Mouse (Mus musculus) C2C12 (cell line): ENCODE measurements at regions not wholly inside any gene's neighbourhood (a gene's known extent, or its start where the extent isn't known, plus 50 kb on each side); places are given as distances from the start of the nearest gene placed in this dataset.

Experiments
- H3K27me3 ChIP-seq: one replicate; pipeline ENCODE4 v1.6.1; 2011; ENCODE audit not compliant: control insufficient read depth, insufficient read depth, insufficient read length
- H3K36me3 ChIP-seq: one replicate; pipeline ENCODE4 v1.6.1; 2011; ENCODE audit not compliant: control insufficient read depth, insufficient read depth
- H3K4me3 ChIP-seq: one replicate; pipeline ENCODE4 v1.5.1; 2011; ENCODE audit warnings: mild to moderate bottlenecking, control low read depth; ENCODE audit not compliant: poor library complexity, insufficient read depth, severe bottlenecking
- H3K79me2 ChIP-seq: one replicate; pipeline ENCODE4 v1.6.1; 2011; ENCODE audit not compliant: control insufficient read depth, insufficient read depth
- H3K79me3 ChIP-seq: one replicate; pipeline ENCODE4 v1.6.1; 2011; ENCODE audit warnings: low read depth, control low read depth
- H3ac ChIP-seq: one replicate; pipeline ENCODE3; 2011; ENCODE audit warnings: low read depth; ENCODE audit not compliant: control insufficient read depth, insufficient read length
- CEBPB ChIP-seq: IDR thresholded peaks from one replicate; pipeline ENCODE4 v1.6.1; 2011; ENCODE audit warnings: low read depth, mild to moderate bottlenecking, control low read depth, moderate library complexity
- CTCF ChIP-seq: IDR thresholded peaks from one replicate; pipeline ENCODE4 v1.5.1; 2011; ENCODE audit not compliant: control insufficient read depth, insufficient read depth, insufficient read length
- FOSL1 ChIP-seq: IDR thresholded peaks from one replicate; pipeline ENCODE4 v1.8.0; 2011; ENCODE audit warnings: mild to moderate bottlenecking, low read length; ENCODE audit not compliant: poor library complexity, insufficient read depth, severe bottlenecking
- MAX ChIP-seq: IDR thresholded peaks from one replicate; pipeline ENCODE4 v1.6.1; 2011; ENCODE audit warnings: mild to moderate bottlenecking, control low read depth
- MYOD1 ChIP-seq: IDR thresholded peaks from one replicate; pipeline ENCODE4 v1.6.1; 2011; ENCODE audit warnings: low read depth; ENCODE audit not compliant: control insufficient read depth, insufficient read length
- MYOG ChIP-seq: IDR thresholded peaks from one replicate; pipeline ENCODE4 v1.6.1; 2011; ENCODE audit not compliant: control insufficient read depth, insufficient read length; ENCODE audit errors: extremely low read depth
- USF1 ChIP-seq: IDR thresholded peaks from one replicate; pipeline ENCODE4 v1.6.1; 2011; ENCODE audit warnings: low read depth, mild to moderate bottlenecking, control low read depth, moderate library complexity

DNA sequence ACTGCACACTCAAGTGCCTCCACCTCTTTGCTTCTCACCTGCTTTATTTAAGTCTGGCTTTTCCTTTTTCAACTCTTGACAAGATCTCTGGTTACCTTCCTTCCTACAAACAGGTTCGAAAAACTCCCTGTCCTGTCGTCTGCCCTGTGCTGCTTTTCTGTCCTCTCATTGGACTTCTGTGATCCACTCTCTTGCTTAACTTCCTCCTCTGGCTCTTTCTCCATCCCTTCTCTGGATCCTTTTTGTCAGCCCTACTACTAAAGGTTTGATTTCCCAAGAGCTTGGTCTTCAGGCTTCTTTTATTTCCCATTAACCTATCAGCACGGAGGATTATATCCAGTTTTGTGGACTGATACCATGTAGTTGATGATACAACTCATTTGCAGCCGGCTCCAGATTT, 149.8 kb downstream of the Satb1 start:
- H3K79me2 ChIP-seq, result no peaks in the 10 kb centered on the region
- H3K27me3 ChIP-seq, result no peaks in the 10 kb centered on the region
- TF ChIP-seq CEBPB (no peak), MAX (no peak)
- H3ac ChIP-seq, result no peak overlapping the region
- H3K36me3 ChIP-seq, result no peaks in the 10 kb centered on the region
- H3K4me3 ChIP-seq, result no peak overlapping the region
- no peaks in the 10 kb centered on the region for H3K79me3 ChIP-seq

DNA sequence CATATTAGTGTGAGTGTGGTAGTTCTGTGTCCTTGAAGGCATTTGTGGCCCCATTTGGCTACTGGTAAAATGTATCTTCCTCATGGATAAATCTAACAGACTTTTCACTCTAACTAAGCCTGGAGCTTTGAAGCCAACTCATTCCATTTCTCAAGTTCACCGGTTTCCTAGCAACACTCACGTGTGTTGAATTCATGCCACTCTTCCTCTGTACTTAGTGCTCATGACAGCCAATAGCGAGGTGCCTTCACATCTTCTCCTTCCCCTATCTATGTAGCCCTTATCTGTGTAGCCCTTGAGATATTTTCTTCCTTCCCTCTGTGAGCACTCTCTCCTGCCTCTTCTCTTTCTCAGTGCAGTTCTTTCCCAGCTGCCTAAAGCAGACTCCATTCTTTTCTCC, 150.7 kb downstream of the Satb1 start:
- no peak overlapping the region for H3ac ChIP-seq
- H3K27me3 ChIP-seq, result no peaks in the 10 kb centered on the region
- H3K79me3 ChIP-seq, result no peaks in the 10 kb centered on the region
- H3K4me3 ChIP-seq, result no peak overlapping the region
- no peaks in the 10 kb centered on the region for H3K36me3 ChIP-seq
- TF ChIP-seq MYOD1, result no peak
- H3K79me2 ChIP-seq, result no peaks in the 10 kb centered on the region

DNA sequence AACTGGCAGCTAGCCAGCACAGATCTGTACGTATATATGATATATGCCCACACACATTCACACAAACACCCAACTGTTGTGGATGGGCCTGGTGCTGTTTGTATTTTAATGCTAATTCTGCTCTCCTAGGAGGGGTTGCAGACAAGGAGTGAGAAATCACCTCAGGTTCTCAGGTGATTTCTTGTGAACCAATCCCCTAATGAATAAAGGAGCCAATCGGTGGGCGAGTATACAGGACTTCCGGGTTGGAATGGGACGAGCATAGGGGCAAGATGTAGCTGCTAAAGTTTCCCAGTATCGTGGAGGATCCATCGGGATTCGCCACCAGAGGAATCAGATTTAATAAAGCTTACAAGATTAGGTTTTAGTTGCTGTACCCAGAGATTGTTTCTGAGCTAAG, 155.6 kb downstream of the Satb1 start:
- Histone ChIP-seq H3K79me2 (no peaks in the 10 kb centered on the region), H3K4me3 (no peak overlapping the region), H3K79me3 (no peaks in the 10 kb centered on the region), H3ac (no peak overlapping the region), H3K27me3 (no peaks in the 10 kb centered on the region), H3K36me3 (no peaks in the 10 kb centered on the region)
- TF ChIP-seq MYOD1 (no peak), CTCF (no peak), CEBPB (no peak), USF1 (no peak), FOSL1 (no peak), MAX (no peak), MYOG (no peak)

DNA sequence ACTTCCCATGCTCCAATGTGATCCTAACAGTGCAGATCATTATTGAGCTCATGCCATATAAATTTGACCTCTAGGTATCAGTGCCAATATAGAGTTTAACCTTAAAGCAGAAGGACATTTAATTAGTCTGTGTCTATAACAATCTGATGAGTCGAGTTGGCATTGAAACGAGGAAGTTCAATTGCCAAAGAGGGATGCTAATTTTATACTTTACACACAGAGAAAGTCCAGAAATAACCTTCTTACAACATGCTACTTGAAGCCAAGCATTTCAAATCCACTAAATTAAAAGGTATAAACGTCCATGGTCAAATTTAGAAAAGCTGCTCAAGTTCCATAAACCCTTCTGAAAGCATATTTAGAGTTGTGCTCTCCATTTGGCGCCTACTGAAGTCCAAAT, 174.7 kb downstream of the Satb1 start:
- no peaks in the 10 kb centered on the region for H3K27me3 ChIP-seq
- no peaks in the 10 kb centered on the region for H3K79me2 ChIP-seq
- TF ChIP-seq MYOD1 (no peak), CTCF (no peak), USF1 (no peak), CEBPB (no peak), MAX (no peak), FOSL1 (no peak)
- no peak overlapping the region for H3ac ChIP-seq
- H3K4me3 ChIP-seq, result no peak overlapping the region
- H3K36me3 ChIP-seq, result no peaks in the 10 kb centered on the region
- no peaks in the 10 kb centered on the region for H3K79me3 ChIP-seq

DNA sequence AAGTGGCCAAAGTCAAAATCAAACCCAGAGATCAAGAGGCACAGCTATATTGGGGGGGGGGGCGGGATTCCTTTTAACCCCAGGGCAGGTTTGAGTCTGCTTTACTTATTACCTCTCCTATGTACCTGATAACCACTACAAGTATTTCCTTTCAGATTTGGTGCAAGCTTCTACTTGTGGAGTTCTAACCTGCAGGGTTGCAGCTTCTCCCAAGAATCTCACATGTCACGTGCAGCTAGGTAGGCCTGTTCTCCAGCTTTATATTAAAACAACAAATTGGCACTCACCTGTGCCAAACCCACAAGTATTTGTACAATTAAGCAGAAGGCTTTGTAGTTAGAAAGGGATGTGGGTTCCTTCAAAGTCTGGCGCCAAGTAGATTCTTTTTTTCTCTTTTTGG, 179.2 kb downstream of the Satb1 start:
- no peak for TF ChIP-seq MYOD1
- TF ChIP-seq CTCF, result no peak
- no peak for TF ChIP-seq MYOG
- TF ChIP-seq FOSL1, result no peak
- no peak for TF ChIP-seq CEBPB
- TF ChIP-seq USF1, result no peak
- TF ChIP-seq MAX, result no peak
- H3K4me3 ChIP-seq, result no peak overlapping the region
- H3K36me3 ChIP-seq, result no peaks in the 10 kb centered on the region
- H3K79me2 ChIP-seq, result no peaks in the 10 kb centered on the region
- no peaks in the 10 kb centered on the region for H3K79me3 ChIP-seq
- H3ac ChIP-seq, result no peak overlapping the region
- H3K27me3 ChIP-seq, result no peaks in the 10 kb centered on the region

DNA sequence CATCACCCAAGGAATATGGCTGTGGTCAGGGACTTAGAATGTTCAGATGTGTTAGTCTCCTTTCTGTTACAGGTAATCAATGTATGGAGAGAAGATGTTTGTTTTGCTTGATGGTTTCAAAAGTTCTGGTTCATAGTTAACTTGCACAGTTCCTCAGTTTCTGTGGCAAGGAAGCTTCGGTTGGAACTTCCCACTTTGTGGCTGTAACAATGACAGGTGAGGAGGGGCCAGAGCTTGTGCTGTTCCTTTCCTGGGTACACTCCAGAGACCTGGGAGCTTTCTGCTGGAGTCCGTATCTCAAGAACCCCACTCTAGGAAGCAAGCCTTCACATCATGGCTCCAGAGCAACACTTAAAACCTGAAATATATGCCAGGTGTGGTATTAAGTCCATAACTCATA, 181.2 kb downstream of the Satb1 start:
- H3K4me3 ChIP-seq, result no peak overlapping the region
- H3K79me2 ChIP-seq, result no peaks in the 10 kb centered on the region
- H3K27me3 ChIP-seq, result no peaks in the 10 kb centered on the region
- H3ac ChIP-seq, result no peak overlapping the region
- no peaks in the 10 kb centered on the region for H3K36me3 ChIP-seq
- no peak for TF ChIP-seq CEBPB
- TF ChIP-seq MAX, result no peak
- no peak for TF ChIP-seq MYOD1
- no peak for TF ChIP-seq USF1
- TF ChIP-seq CTCF, result no peak
- no peak for TF ChIP-seq FOSL1
- TF ChIP-seq MYOG, result no peak
- no peaks in the 10 kb centered on the region for H3K79me3 ChIP-seq
